Mouse (Mus musculus) hindbrain, embryonic 12.5 days (tissue): Measurements from ENCODE around the gene Gm21904. TPM values are rescaled to one million over a fixed set of nuclear protein-coding genes. Genes with fewer than 3 reads are reported as not detected.
"Not testable (repeated sequence)": the region's sequence is repeated elsewhere in the genome, so short reads cannot be mapped to it uniquely, and the experiment has no call there.

Source experiments
- ATAC-seq: fragments of 200-750 bp; cut with Nextera tagmentation; 2 replicates; pipeline ENCODE4 v1.8.0; 2017; ENCODE audit warnings: moderate TSS enrichment; ENCODE audit not compliant: low FRiP score
- H3K27ac ChIP-seq: fragments of 300-500 bp; sonication (generic); 2 replicates; pipeline ENCODE4 v1.5.1; 2016; ENCODE audit warnings: mild to moderate bottlenecking
- H3K27me3 ChIP-seq: fragments of 300-500 bp; sonication (generic); 2 replicates; pipeline ENCODE4 v1.6.1; 2016; ENCODE audit warnings: mild to moderate bottlenecking
- H3K36me3 ChIP-seq: fragments of 300-500 bp; sonication (generic); 2 replicates; pipeline ENCODE4 v1.6.1; 2016; ENCODE audit warnings: mild to moderate bottlenecking
- H3K4me1 ChIP-seq: fragments of 300-500 bp; sonication (generic); 2 replicates; pipeline ENCODE4 v1.6.1; 2016
- H3K4me2 ChIP-seq: fragments of 300-500 bp; sonication (generic); replicated peaks from 2 replicates; pipeline ENCODE4 v1.6.1; 2016; ENCODE audit warnings: mild to moderate bottlenecking
- H3K4me3 ChIP-seq: fragments of 300-500 bp; sonication (generic); 2 replicates; pipeline ENCODE4 v1.5.1; 2016; ENCODE audit warnings: mild to moderate bottlenecking
- H3K9ac ChIP-seq: fragments of 300-500 bp; sonication (generic); 2 replicates; pipeline ENCODE4 v1.6.1; 2016; ENCODE audit warnings: mild to moderate bottlenecking, moderate library complexity
- H3K9me3 ChIP-seq: fragments of 300-500 bp; sonication (generic); replicated peaks from 2 replicates; pipeline ENCODE4 v1.6.1; 2016; ENCODE audit warnings: mild to moderate bottlenecking
- WGBS: fragments of 180-500 bp; shearing (Covaris S2); methylation state at CpG from one replicate; pipeline ENCODE4 v1.1.7; 2016; 5-methylcytosine and 5-hydroxymethylcytosine counted together
- polyA plus RNA-seq: library from polyadenylated mRNA; unstranded; fragments of >200 nt; fragmentation: Nextera tagmentation; extraction: Ambion mirVana; gene quantifications from 2 replicates; pipeline ENCODE4 v1.2.1, GENCODE M21; 2016

Gm21904 gene
- not detected in 2 replicates for polyA plus RNA-seq

- H3K36me3 ChIP-seq, ATAC-seq, H3K4me2 ChIP-seq, H3K4me3 ChIP-seq, H3K9ac ChIP-seq, H3K27ac ChIP-seq, H3K4me1 ChIP-seq, H3K9me3 ChIP-seq, H3K27me3 ChIP-seq: not testable (repeated sequence)
- no CpG with 5 or more reads among the region's 3 CpGs for WGBS
Measured at GRCm38 (mm10) chrY:17846166-17846565, at the start of gene Gm21904. Gene Gm21904 (minus strand): TSS chrY:17846266.

- ATAC-seq, H3K4me2 ChIP-seq, H3K36me3 ChIP-seq, H3K4me1 ChIP-seq, H3K4me3 ChIP-seq, H3K9ac ChIP-seq, H3K27ac ChIP-seq, H3K27me3 ChIP-seq, H3K9me3 ChIP-seq: not testable (repeated sequence)
Measured at GRCm38 (mm10) chrY:17874441-17874840, 28.4 kb upstream of the Gm21904 start, which contains the start of the genes Gm20772 and Gm20831. Gene Gm20772 (plus strand): TSS chrY:17874741. Gene Gm20831 (plus strand): TSS chrY:17874741.

Other genes with a start within 250 kb of the Gm21904 start
- gene Gm20772, start 28.5 kb upstream of the Gm21904 start, polyA plus RNA-seq = not detected in 2 replicates
- not detected in 2 replicates for gene Gm20831, start 28.5 kb upstream of the Gm21904 start, polyA plus RNA-seq
- gene Srsy, start 91.1 kb upstream of the Gm21904 start, polyA plus RNA-seq = not detected in 2 replicates
- gene Gm21764, start 215.5 kb upstream of the Gm21904 start, polyA plus RNA-seq = not detected in 2 replicates
- not detected in 2 replicates for gene Ssty1, start 242.8 kb upstream of the Gm21904 start, polyA plus RNA-seq